Mouse (Mus musculus) ES-E14 (cell line): Measurements from ENCODE around the gene Chchd6. TPM values are rescaled to one million over a fixed set of nuclear protein-coding genes. Genes with fewer than 3 reads are reported as not detected.

Source experiments
- DNase-seq: peaks from one replicate; pipeline ENCODE4 v3.0.0-alpha.2; 2013; ENCODE audit warnings: low read depth, low spot score
- H3K27ac ChIP-seq: 2 replicates; pipeline ENCODE4 v1.5.1; 2012; ENCODE audit warnings: low read depth, mild to moderate bottlenecking, low read length, moderate library complexity, mixed read lengths; ENCODE audit not compliant: poor library complexity, insufficient read depth, severe bottlenecking
- H3K36me3 ChIP-seq: 2 replicates; pipeline ENCODE4 v1.6.1; 2012; ENCODE audit warnings: mild to moderate bottlenecking, low read length, moderate library complexity, mixed read lengths; ENCODE audit not compliant: control insufficient read depth, poor library complexity, insufficient read depth, severe bottlenecking
- H3K4me1 ChIP-seq, 2 experiments: fragments of 150-350 bp in 1 of 2; sonication (generic) in 1 of 2; 2 replicates each; pipeline ENCODE4 v1.6.1; 2012; ENCODE audit warnings: low read length in 2 of 2, mild to moderate bottlenecking in 1 of 2, mixed read lengths in 1 of 2; ENCODE audit not compliant: control insufficient read depth in 2 of 2, insufficient read depth in 2 of 2, poor library complexity in 1 of 2
- H3K4me3 ChIP-seq, 2 experiments: fragments of 150-350 bp in 1 of 2; sonication (generic) in 1 of 2; 2 replicates each; pipeline ENCODE4 v1.5.1; 2012; ENCODE audit warnings: low read length in 2 of 2, low read depth in 1 of 2, mild to moderate bottlenecking in 1 of 2, mixed read lengths in 1 of 2; ENCODE audit not compliant: insufficient read depth in 1 of 2, poor library complexity in 1 of 2, severe bottlenecking in 1 of 2
- H3K9ac ChIP-seq: 2 replicates; pipeline ENCODE4 v1.6.1; 2012; ENCODE audit warnings: low read depth, mild to moderate bottlenecking, low read length, mixed read lengths; ENCODE audit not compliant: poor library complexity, insufficient read depth, severe bottlenecking
- H3K9me3 ChIP-seq: fragments of 150-350 bp; sonication (generic); 2 replicates; pipeline ENCODE4 v1.6.1; 2012; ENCODE audit warnings: low read depth, mild to moderate bottlenecking, low read length; ENCODE audit not compliant: control insufficient read depth, insufficient read depth
- CHD2 ChIP-seq: IDR thresholded peaks from 2 replicates; pipeline ENCODE4 v1.6.1; 2014; ENCODE audit warnings: mild to moderate bottlenecking, low read depth, low read length, inconsistent platforms
- HCFC1 ChIP-seq: IDR thresholded peaks from 2 replicates; pipeline ENCODE4 v1.6.1; 2012; ENCODE audit warnings: low read length, inconsistent platforms, borderline replicate concordance; ENCODE audit not compliant: insufficient read depth
- MAFK ChIP-seq: IDR thresholded peaks from 2 replicates; pipeline ENCODE4 v1.6.1; 2014; ENCODE audit warnings: mild to moderate bottlenecking, low read depth, low read length, inconsistent platforms; ENCODE audit not compliant: insufficient read depth
- ZC3H11A ChIP-seq: IDR thresholded peaks from 2 replicates; pipeline ENCODE4 v1.6.1; 2012; ENCODE audit warnings: low read depth, mild to moderate bottlenecking, inconsistent platforms, low read length, borderline replicate concordance
- ZNF384 ChIP-seq: IDR thresholded peaks from 2 replicates; pipeline ENCODE4 v1.6.1; 2012; ENCODE audit warnings: low read depth, low read length, inconsistent platforms
- in situ Hi-C, 2 experiments: fragments of 600-800 bp; cut with MboI; formaldehyde crosslinking; loops; one replicate each; pipeline ENCODE4 v1.15.1; 2025; ENCODE audit warnings: low sequenced_read_pairs in 2 of 2, inconsistent platforms in 1 of 2; ENCODE audit not compliant: unreplicated experiment in 2 of 2
- total RNA-seq: library from RNA; depleted of rRNA; stranded (reverse); fragments of 300-350 nt; gene quantifications from 2 replicates; pipeline ENCODE4 v1.2.3, GENCODE M21; 2012

Gene Chchd6
- total RNA-seq, 1 experiment: 28.0 TPM

GRCm38 (mm10) chr6:89461250-89462222, 133.9 kb downstream of the Chchd6 start:
- in situ Hi-C loops: no loop called here
- no peaks in the 10 kb centered on the region for H3K36me3 ChIP-seq
- no peaks in the 10 kb centered on the region for H3K4me1 ChIP-seq
- H3K9ac ChIP-seq: no peak overlapping the region
- TF ChIP-seq MAFK: no peak
- no peaks in the 10 kb centered on the region for H3K9me3 ChIP-seq
- no peak overlapping the region for H3K4me3 ChIP-seq
- DNase-seq: no peak
- no peak overlapping the region for H3K27ac ChIP-seq

GRCm38 (mm10) chr6:89459634-89460033, 135.8 kb downstream of the Chchd6 start:
- H3K27ac ChIP-seq: no peak overlapping the region
- DNase-seq: no peak
- H3K36me3 ChIP-seq: no peaks in the 10 kb centered on the region; the same call in 1 of the 2 replicates
- TF ChIP-seq ZC3H11A (no peak), HCFC1 (no peak), ZNF384 (no peak), CHD2 (no peak), MAFK (no peak)
- no peak overlapping the region for H3K9ac ChIP-seq
- H3K4me1 ChIP-seq: no peaks in the 10 kb centered on the region
- no peaks in the 10 kb centered on the region for H3K9me3 ChIP-seq
- in situ Hi-C loops: no loop called here
- no peak overlapping the region for H3K4me3 ChIP-seq

GRCm38 (mm10) chr6:89457601-89458000, 137.9 kb downstream of the Chchd6 start:
- Histone ChIP-seq H3K4me1 (no peaks in the 10 kb centered on the region), H3K4me3 (no peak overlapping the region), H3K27ac (no peak overlapping the region), H3K36me3 (no peaks in the 10 kb centered on the region; the same call in 1 of the 2 replicates), H3K9me3 (no peaks in the 10 kb centered on the region), H3K9ac (no peak overlapping the region)
- TF ChIP-seq ZC3H11A (no peak), MAFK (no peak), HCFC1 (no peak), CHD2 (no peak), ZNF384 (no peak)
- in situ Hi-C loops: no loop called here
- no peak for DNase-seq

- TF ChIP-seq HCFC1 (no peak), ZC3H11A (no peak), ZNF384 (no peak), MAFK (no peak)
- Histone ChIP-seq H3K9ac (no peak overlapping the region), H3K4me1 (no peaks in the 10 kb centered on the region), H3K9me3 (no peaks in the 10 kb centered on the region), H3K27ac (no peak overlapping the region), H3K4me3 (no peak overlapping the region), H3K36me3 (no peaks in the 10 kb centered on the region; the same call in 1 of the 2 replicates)
- no peak for DNase-seq
- in situ Hi-C loops: no loop called here
These were observed 139.0 kb downstream of the Chchd6 start for GRCm38 (mm10) chr6:89456409-89456961.
